Mouse (Mus musculus): ENCODE data around the gene St3gal3. TPM values are rescaled to one million over a fixed set of nuclear protein-coding genes. Genes with fewer than 3 reads are reported as not detected.

St3gal3 gene
- polyA plus RNA-seq, 1 experiment from 2014 or later: 14.1 TPM

DNA sequence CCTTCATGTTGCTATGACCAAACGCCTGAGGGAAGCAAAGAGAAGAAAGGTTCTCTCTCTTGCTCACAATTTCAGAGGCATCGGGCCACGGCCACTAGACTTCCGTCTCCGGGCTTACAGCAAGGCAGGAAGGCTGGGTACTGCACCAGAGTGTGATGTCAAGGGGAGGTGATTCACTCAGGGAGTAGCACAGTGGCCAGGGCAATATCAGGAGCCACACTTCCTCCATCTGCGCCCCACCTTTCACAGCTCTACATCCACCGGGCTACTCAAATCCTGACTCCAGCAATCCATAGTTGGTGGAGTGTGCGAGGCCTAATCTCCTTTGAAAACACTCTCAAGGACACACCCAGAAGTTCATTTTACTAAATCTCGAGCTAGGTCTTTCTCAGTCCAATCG lies 17.1 kb downstream of the St3gal3 start:
- 0 out of 2 replicates have a peak, but pooled peaks cover 2% of the 10 kb centered on the region for H3K4me1 ChIP-seq (replicated peaks; ENCODE audit: control insufficient read depth, insufficient read depth, low read length)
- H3K27ac ChIP-seq (ENCODE audit: low read length): no peak overlapping the region
- H3K4me3 ChIP-seq (replicated peaks; ENCODE audit: low read length): no peak overlapping the region
- no peak overlapping the region for H3K9ac ChIP-seq (replicated peaks; ENCODE audit: low read depth, low read length)
- H3K36me3 ChIP-seq (ENCODE audit: control insufficient read depth, insufficient read depth): no peaks in the 10 kb centered on the region
- no peak overlapping the region for H3K4me2 ChIP-seq (ENCODE audit: low read length)
- no peaks in the 10 kb centered on the region for H3K9me3 ChIP-seq (ENCODE audit: control insufficient read depth, low read length)
- ATAC-seq: no peak
- no peaks in the 10 kb centered on the region for H3K27me3 ChIP-seq (replicated peaks; ENCODE audit: control insufficient read depth, insufficient read depth, low read length)
- 95% methylated on average over 10 of the region's 10 CpGs for WGBS

DNA sequence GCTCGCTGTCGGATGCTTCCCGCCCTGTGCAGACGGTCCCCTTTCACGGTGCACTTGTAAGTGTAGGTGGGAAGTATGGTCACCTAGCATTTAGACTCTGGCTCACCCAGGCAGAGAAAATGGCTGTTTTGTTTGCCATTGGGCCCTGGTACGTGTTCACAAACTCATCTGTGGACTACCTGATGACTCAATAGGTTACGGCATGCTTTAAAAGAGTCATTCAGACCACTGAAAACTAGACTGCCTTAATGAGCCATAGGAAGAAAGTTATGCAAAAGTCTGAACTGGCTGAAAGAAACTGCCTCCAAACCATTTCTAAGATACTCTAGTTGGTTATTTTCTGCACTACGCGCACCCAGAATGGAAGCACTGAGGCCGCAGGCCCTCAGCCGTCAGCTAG lies 18.6 kb downstream of the St3gal3 start:
- Histone ChIP-seq H3K4me1 (replicated peaks; ENCODE audit: control insufficient read depth, insufficient read depth, low read length) (no peaks in the 10 kb centered on the region), H3K27ac (ENCODE audit: low read length) (no peak overlapping the region), H3K9me3 (ENCODE audit: control insufficient read depth, low read length) (no peaks in the 10 kb centered on the region), H3K4me2 (ENCODE audit: low read length) (no peak overlapping the region), H3K36me3 (ENCODE audit: control insufficient read depth, insufficient read depth) (no peaks in the 10 kb centered on the region), H3K9ac (replicated peaks; ENCODE audit: low read depth, low read length) (no peak overlapping the region), H3K4me3 (replicated peaks; ENCODE audit: low read length) (no peak overlapping the region), H3K27me3 (replicated peaks; ENCODE audit: control insufficient read depth, insufficient read depth, low read length) (no peaks in the 10 kb centered on the region)
- 89% methylated on average over 11 of the region's 11 CpGs for WGBS
- no peak for ATAC-seq

DNA sequence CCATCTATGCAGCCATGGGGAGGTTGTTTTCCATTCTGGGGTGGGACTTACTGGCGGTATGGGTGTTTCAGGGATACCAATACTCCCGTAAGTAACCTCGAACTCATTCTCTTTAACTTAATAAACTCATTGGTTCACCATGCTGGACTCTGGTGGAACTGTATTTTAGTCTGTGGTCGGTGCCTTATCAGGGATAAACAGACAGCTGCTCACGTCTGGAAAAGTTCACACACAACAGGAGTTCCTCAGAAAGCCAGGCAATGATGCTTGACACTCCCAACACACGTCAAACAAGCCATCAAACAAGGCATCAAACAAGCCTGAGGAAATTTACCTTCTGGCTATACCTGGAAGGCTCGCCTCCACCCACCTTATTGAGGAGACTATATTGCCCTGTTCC lies 19.6 kb downstream of the St3gal3 start:
- Histone ChIP-seq H3K9ac (replicated peaks; ENCODE audit: low read depth, low read length) (no peak overlapping the region), H3K36me3 (ENCODE audit: control insufficient read depth, insufficient read depth) (no peaks in the 10 kb centered on the region), H3K4me2 (ENCODE audit: low read length) (no peak overlapping the region), H3K27me3 (replicated peaks; ENCODE audit: control insufficient read depth, insufficient read depth, low read length) (no peaks in the 10 kb centered on the region), H3K4me1 (replicated peaks; ENCODE audit: control insufficient read depth, insufficient read depth, low read length) (no peaks in the 10 kb centered on the region), H3K9me3 (ENCODE audit: control insufficient read depth, low read length) (no peaks in the 10 kb centered on the region), H3K4me3 (replicated peaks; ENCODE audit: low read length) (no peak overlapping the region), H3K27ac (ENCODE audit: low read length) (no peak overlapping the region)
- 96% methylated on average over 7 of the region's 7 CpGs for WGBS
- no peak for ATAC-seq

DNA sequence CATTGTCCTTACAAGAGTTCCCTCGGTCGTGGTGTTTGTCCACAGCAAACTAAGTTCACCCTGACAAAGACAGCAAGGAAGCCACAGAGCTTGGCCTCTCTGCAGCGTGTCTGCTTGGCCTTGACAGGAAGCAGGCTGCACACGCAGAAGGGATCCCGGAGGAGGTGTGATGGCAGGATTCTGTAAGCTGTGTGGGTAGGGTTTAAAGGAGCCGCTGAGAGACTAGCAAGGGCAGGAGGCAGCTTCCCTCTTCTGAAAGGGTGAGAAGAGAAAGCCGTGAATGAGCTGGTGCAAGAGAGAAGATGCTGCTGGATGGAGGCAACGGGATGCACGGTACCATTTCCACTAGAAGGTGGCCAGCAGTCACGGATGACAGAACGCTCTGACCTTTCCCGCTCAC lies 22.1 kb downstream of the St3gal3 start:
- H3K9me3 ChIP-seq (ENCODE audit: control insufficient read depth, low read length): no peaks in the 10 kb centered on the region
- H3K4me1 ChIP-seq (replicated peaks; ENCODE audit: control insufficient read depth, insufficient read depth, low read length): no peaks in the 10 kb centered on the region
- no peak overlapping the region for H3K4me3 ChIP-seq (replicated peaks; ENCODE audit: low read length)
- 91% methylated on average over 12 of the region's 12 CpGs for WGBS
- no peak for ATAC-seq
- H3K27me3 ChIP-seq (replicated peaks; ENCODE audit: control insufficient read depth, insufficient read depth, low read length): no peaks in the 10 kb centered on the region
- no peak overlapping the region for H3K27ac ChIP-seq (ENCODE audit: low read length)
- H3K36me3 ChIP-seq (ENCODE audit: control insufficient read depth, insufficient read depth): no peaks in the 10 kb centered on the region
- H3K9ac ChIP-seq (replicated peaks; ENCODE audit: low read depth, low read length): no peak overlapping the region
- no peak overlapping the region for H3K4me2 ChIP-seq (ENCODE audit: low read length)

DNA sequence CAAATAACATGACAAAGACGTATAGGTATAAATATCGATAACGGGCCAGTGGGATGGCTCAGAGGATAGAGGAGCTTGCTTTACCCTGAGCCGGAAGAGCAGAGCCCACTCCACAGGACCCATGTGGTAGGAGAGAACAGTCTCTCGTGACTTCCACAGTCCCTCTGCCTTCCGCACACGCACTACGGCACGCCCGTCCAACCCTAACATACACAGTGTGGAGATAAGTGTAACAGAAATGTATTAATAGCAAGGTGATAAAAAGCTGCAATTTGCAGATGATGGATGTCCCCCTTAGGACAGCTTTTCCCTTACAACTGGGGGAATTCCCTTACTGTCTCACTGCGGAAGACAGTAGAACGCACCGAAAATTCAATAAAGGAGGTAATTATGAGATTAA lies 25.1 kb downstream of the St3gal3 start:
- H3K4me1 ChIP-seq (replicated peaks; ENCODE audit: control insufficient read depth, insufficient read depth, low read length): no peaks in the 10 kb centered on the region
- H3K9me3 ChIP-seq (ENCODE audit: control insufficient read depth, low read length): no peaks in the 10 kb centered on the region
- H3K4me3 ChIP-seq (replicated peaks; ENCODE audit: low read length): no peak overlapping the region
- ATAC-seq: no peak
- no peak overlapping the region for H3K4me2 ChIP-seq (ENCODE audit: low read length)
- no peaks in the 10 kb centered on the region for H3K36me3 ChIP-seq (ENCODE audit: control insufficient read depth, insufficient read depth)
- H3K27ac ChIP-seq (ENCODE audit: low read length): no peak overlapping the region
- H3K9ac ChIP-seq (replicated peaks; ENCODE audit: low read depth, low read length): no peak overlapping the region
- WGBS: 91% methylated on average over 13 of the region's 13 CpGs
- no peaks in the 10 kb centered on the region for H3K27me3 ChIP-seq (replicated peaks; ENCODE audit: control insufficient read depth, insufficient read depth, low read length)

DNA sequence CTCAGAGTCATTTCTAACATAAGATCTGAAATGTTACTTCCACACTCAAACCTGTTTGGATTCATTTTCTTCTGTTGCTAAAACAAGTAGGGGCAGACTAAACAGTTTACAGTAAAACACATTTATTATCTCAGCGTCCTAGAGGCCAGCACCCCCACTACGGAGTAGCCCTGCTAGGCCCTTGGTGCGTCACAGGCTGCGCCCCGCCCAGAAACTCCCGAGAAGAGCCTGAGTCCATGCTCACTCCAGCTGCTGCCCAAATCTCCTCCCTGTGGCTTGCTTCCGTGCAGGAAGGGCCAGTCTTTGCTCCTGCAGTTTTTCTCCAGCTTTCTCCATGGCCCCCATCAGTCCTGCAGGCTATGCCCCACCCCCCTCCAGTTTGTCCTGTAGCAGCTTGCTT lies 25.9 kb downstream of the St3gal3 start:
- no peak overlapping the region for H3K9ac ChIP-seq (replicated peaks; ENCODE audit: low read depth, low read length)
- no peaks in the 10 kb centered on the region for H3K27me3 ChIP-seq (replicated peaks; ENCODE audit: control insufficient read depth, insufficient read depth, low read length)

DNA sequence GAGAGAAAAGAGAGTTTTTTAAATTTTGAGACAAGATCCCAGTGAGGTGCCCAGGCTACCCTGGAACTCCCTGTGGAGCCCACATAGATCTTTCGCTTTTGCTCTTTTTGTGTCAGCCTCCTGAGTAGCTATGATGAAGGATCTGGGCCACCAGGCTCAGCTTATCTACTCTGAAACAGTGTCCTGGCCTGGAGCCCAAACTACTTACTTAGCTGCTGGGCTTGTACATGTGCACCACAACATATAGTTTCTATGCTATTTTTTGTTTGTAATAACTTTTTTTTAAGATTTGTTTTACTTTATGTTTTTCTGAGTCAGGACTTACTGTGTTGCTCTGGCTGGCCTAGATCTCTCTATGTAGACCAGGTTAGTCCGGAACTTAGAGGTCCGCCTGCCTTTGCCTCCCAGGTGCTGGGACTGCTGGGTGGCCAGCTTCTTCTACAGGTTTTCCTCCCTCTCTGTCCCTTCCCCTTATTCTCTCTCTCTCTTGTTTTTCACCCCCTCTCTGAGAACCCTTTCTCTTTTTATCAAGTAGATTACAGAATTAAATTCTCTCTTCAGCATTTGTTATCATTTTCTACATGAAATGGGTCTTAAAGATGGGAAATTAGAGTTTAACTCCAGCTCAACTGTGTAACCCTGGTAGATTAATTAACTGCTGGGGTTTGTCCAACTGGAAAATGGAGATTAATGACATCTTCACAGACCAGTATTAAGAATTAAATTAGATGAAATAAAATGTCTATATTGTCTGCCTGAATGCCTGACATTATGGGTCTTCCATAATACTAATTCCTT lies 29.3 kb downstream of the St3gal3 start:
- no peak overlapping the region for H3K9ac ChIP-seq (replicated peaks; ENCODE audit: low read depth, low read length)
- no peaks in the 10 kb centered on the region for H3K4me1 ChIP-seq (replicated peaks; ENCODE audit: control insufficient read depth, insufficient read depth, low read length)
- no peak overlapping the region for H3K4me2 ChIP-seq (ENCODE audit: low read length)
- H3K27ac ChIP-seq (ENCODE audit: low read length): no peak overlapping the region
- no peaks in the 10 kb centered on the region for H3K36me3 ChIP-seq (ENCODE audit: control insufficient read depth, insufficient read depth)
- no peak for ATAC-seq
- H3K27me3 ChIP-seq (replicated peaks; ENCODE audit: control insufficient read depth, insufficient read depth, low read length): no peaks in the 10 kb centered on the region
- H3K9me3 ChIP-seq (ENCODE audit: control insufficient read depth, low read length): no peaks in the 10 kb centered on the region
- no peak overlapping the region for H3K4me3 ChIP-seq (replicated peaks; ENCODE audit: low read length)
- WGBS: 96% methylated on average over 3 of the region's 3 CpGs

More for the DNA sequence above, 25.9 kb downstream of the St3gal3 start:
- ATAC-seq: no peak
- H3K9me3 ChIP-seq (ENCODE audit: control insufficient read depth, low read length): no peaks in the 10 kb centered on the region
- no peak overlapping the region for H3K27ac ChIP-seq (ENCODE audit: low read length)
- no peak overlapping the region for H3K4me3 ChIP-seq (replicated peaks; ENCODE audit: low read length)
- WGBS: 73% methylated on average over 7 of the region's 7 CpGs
- H3K4me2 ChIP-seq (ENCODE audit: low read length): no peak overlapping the region
- H3K36me3 ChIP-seq (ENCODE audit: control insufficient read depth, insufficient read depth): no peaks in the 10 kb centered on the region
- H3K4me1 ChIP-seq (replicated peaks; ENCODE audit: control insufficient read depth, insufficient read depth, low read length): no peaks in the 10 kb centered on the region

DNA sequence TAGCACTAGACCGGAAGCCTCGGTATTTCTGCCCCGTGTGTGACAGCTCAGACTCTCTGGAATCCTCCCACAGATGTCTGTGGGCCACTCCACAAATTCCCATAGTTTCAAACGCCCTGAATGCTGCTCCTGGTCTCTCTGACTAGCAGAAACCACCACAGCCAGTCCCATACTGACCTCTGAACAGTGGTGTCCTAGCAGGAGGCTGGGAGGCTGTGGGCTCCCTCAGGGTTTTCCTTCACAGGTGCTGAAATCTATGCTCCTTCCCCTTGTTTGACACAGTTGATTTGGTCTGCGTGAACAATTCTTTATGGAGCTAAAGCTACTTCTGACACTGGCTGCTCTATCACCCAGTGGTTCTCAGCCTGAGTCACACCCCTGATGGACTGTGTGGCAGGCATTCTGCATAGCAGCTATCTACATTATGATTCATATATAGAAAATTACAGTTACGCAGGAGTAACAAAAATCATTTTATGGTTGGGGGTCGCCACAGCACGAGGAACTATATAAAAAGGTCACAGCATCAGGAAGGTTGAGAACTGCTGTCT lies 31.4 kb downstream of the St3gal3 start:
- H3K4me1 ChIP-seq (replicated peaks; ENCODE audit: control insufficient read depth, insufficient read depth, low read length): no peaks in the 10 kb centered on the region
- no peaks in the 10 kb centered on the region for H3K27me3 ChIP-seq (replicated peaks; ENCODE audit: control insufficient read depth, insufficient read depth, low read length)
- H3K9ac ChIP-seq (replicated peaks; ENCODE audit: low read depth, low read length): no peak overlapping the region
- no peak overlapping the region for H3K4me2 ChIP-seq (ENCODE audit: low read length)
- no peak overlapping the region for H3K4me3 ChIP-seq (replicated peaks; ENCODE audit: low read length)
- no peaks in the 10 kb centered on the region for H3K36me3 ChIP-seq (ENCODE audit: control insufficient read depth, insufficient read depth)
- 84% methylated on average over 8 of the region's 8 CpGs for WGBS
- ATAC-seq: no peak
- no peaks in the 10 kb centered on the region for H3K9me3 ChIP-seq (ENCODE audit: control insufficient read depth, low read length)
- no peak overlapping the region for H3K27ac ChIP-seq (ENCODE audit: low read length)

DNA sequence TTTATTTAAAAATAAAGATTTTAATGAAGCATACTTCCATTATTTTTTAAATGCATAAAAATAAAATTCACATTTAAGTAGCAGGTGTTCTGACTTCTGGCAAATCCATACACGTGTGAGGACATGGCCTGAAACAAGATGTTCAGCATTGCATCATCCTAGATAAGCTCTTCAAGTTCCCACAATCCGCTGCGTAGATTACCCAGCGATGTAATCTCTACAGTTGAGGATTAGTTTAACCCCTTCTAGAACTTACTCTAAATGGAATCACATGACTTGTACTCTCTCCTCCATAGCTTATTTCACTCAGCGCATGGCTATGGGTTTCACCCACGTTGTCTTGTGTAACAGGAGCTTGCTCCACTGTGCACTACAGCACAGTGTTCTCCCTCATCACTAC lies 33.2 kb downstream of the St3gal3 start:
- H3K27me3 ChIP-seq (replicated peaks; ENCODE audit: control insufficient read depth, insufficient read depth, low read length): no peaks in the 10 kb centered on the region
- no peak for ATAC-seq
- 85% methylated on average over 6 of the region's 6 CpGs for WGBS

More for the DNA sequence above, 33.2 kb downstream of the St3gal3 start:
- Histone ChIP-seq H3K4me2 (ENCODE audit: low read length) (no peak overlapping the region), H3K4me3 (replicated peaks; ENCODE audit: low read length) (no peak overlapping the region), H3K9me3 (ENCODE audit: control insufficient read depth, low read length) (no peaks in the 10 kb centered on the region), H3K9ac (replicated peaks; ENCODE audit: low read depth, low read length) (no peak overlapping the region), H3K4me1 (replicated peaks; ENCODE audit: control insufficient read depth, insufficient read depth, low read length) (no peaks in the 10 kb centered on the region), H3K36me3 (ENCODE audit: control insufficient read depth, insufficient read depth) (no peaks in the 10 kb centered on the region), H3K27ac (ENCODE audit: low read length) (no peak overlapping the region)

Data from forebrain, embryonic 16.5 days (tissue).